Mouse (Mus musculus) E14TG2a.4 (cell line): ENCODE data around the gene Slc6a16.

ENCODE experiments used
- H3K27me3 ChIP-seq: 2 replicates; pipeline ENCODE4 v1.6.1; 2014; ENCODE audit warnings: low read length, control low read depth; ENCODE audit not compliant: insufficient read depth
- H3K36me3 ChIP-seq: 2 replicates; pipeline ENCODE4 v1.6.1; 2014; ENCODE audit warnings: low read length, control low read depth; ENCODE audit not compliant: insufficient read depth
- H3K4me1 ChIP-seq: replicated peaks from 2 replicates; pipeline ENCODE4 v1.6.1; 2014; ENCODE audit warnings: low read depth, low read length, control low read depth
- H3K4me3 ChIP-seq: replicated peaks from 2 replicates; pipeline ENCODE4 v1.5.1; 2014; ENCODE audit warnings: mild to moderate bottlenecking, low read length
- H3K9me3 ChIP-seq: 2 replicates; pipeline ENCODE4 v1.6.1; 2014; ENCODE audit warnings: low read length, control low read depth
- CTCF ChIP-seq: conservative IDR thresholded peaks from 2 replicates; pipeline ENCODE4 v1.5.1; 2014; ENCODE audit warnings: low read length
- NANOG ChIP-seq: IDR thresholded peaks from 2 replicates; pipeline ENCODE4 v1.6.1; 2014; ENCODE audit warnings: borderline replicate concordance, low read length, mixed read lengths
- POU5F1 ChIP-seq: IDR thresholded peaks from 2 replicates; pipeline ENCODE4 v1.6.1; 2014; ENCODE audit warnings: low read length, borderline replicate concordance

Slc6a16 gene

DNA sequence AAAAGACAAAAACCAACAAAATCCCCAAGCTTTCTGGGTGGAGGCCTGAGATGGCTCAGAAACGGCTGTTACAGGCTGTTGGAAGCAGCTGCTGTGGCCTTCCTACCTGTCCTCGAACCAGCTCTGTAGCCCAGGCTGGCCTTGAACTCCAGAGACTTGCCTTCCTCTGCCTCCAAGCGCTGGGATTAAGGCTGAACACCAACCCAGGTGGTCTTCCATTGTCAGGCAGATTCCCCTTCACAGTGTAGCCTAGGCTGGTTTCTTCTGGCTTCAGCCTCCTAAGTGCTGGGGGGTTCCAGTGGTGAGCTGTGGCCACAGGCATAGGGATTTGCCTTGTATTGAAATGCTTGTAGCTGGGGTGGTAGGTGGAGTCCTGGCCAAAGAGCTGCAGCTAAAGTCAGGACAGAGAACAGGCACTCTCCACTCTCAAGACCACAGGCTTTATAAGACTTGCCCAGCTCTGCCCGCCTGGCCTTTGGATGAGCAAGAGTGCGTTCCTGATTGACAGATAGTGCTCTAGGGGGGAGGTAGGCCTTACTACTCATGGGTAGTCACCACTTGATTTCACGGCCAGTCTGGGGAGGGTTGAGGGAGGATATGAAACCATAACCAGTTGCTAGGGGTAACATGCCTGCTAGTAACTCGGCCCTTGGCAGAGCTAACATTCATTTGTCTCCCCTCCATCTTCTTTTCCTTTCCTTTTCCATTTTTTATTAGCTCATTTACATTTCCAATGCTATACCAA, 11.3 kb upstream of the Slc6a16 start:
- TF ChIP-seq CTCF (no peak), NANOG (peak; percentile 45; the same call in 1 of the 2 replicates)
- H3K27me3 ChIP-seq, result no peaks in the 10 kb centered on the region
- H3K9me3 ChIP-seq, result no peaks in the 10 kb centered on the region
- H3K4me1 ChIP-seq, result peaks cover 92% of the 10 kb centered on the region
- peaks cover 75% of the 10 kb centered on the region for H3K36me3 ChIP-seq
- H3K4me3 ChIP-seq, result peak overlapping the region; percentile 39; the same call in 1 of the 2 replicates

DNA sequence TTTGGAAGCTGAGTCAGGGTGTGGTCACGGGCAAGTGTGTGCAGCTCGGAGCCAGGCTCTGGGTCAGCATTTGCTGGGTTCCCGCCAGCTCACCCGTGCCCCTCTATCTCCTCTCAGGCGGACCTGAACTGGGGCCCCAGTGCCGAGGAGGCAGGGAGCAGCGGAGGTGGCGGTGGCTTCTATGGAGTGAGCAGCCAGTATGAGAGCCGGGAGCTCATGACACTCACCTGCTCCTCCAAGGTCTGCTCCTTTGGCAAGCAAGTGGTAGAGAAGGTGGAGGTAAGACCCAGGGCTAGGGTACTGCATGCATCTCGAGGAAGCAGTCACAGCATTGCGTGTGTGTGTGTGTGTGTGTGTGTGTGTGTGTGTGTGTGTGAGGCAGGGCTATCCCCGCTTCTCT, 9.7 kb upstream of the Slc6a16 start:
- no peak overlapping the region for H3K4me3 ChIP-seq
- no peak for TF ChIP-seq POU5F1
- no peak for TF ChIP-seq CTCF
- TF ChIP-seq NANOG, result no peak
- peaks cover 91% of the 10 kb centered on the region for H3K4me1 ChIP-seq
- peaks cover 60% of the 10 kb centered on the region for H3K36me3 ChIP-seq
- H3K9me3 ChIP-seq, result no peaks in the 10 kb centered on the region
- H3K27me3 ChIP-seq, result no peaks in the 10 kb centered on the region

DNA sequence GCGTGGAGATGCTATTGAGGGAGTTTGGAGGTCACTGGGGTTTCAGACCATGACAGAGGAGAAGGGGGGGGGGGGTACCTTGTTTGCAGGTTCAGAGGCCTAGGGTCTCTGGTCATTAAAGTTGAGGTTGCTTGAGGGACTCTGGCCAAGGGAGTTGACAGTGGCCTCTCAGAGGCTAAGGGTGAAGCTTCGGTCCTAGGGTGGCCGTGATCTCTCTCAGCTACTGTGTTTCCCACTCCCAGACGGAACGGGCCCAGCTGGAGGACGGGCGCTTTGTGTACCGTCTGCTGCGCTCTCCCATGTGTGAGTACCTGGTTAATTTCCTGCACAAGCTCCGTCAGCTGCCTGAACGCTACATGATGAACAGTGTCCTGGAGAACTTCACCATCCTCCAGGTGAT, 8.9 kb upstream of the Slc6a16 start:
- TF ChIP-seq POU5F1 (no peak), CTCF (no peak)
- Histone ChIP-seq H3K4me1 (peaks cover 91% of the 10 kb centered on the region), H3K27me3 (no peaks in the 10 kb centered on the region; the same call in 1 of the 2 replicates), H3K9me3 (no peaks in the 10 kb centered on the region), H3K36me3 (peaks cover 52% of the 10 kb centered on the region), H3K4me3 (no peak overlapping the region)

DNA sequence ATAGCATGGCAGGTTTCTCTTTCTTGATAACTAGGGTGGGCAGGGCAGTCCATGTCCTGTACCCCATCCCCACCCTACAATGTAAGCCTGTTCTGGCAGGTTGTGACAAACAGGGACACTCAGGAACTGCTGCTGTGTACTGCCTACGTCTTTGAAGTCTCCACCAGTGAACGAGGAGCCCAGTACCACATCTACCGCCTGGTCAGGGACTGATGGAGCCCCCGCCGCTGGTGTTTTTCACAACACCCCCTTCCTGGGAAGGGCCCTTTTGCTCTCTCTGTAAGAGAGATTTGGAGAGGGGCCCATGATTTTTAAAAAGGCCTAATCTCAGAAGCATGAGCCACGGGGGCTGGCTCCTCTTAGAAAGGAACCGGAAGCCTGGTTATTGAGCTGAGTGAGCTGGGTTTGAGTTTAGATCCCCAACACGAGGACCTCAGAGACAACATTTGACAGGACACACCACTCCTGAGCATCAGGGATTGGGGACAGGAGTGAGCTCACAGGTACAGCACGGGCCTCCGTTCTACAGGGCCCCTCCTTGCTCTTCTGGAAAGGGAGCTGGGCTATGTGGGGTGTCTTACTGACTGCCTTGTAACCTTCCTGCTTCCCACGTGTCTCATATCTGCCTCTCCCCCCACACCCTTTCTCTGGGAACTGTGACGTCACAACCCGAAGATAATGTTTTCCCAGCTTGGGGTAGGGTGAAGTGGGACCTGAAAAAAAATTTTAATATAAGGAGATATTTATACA, 8.0 kb upstream of the Slc6a16 start:
- Histone ChIP-seq H3K4me3 (no peak overlapping the region), H3K36me3 (peaks cover 45% of the 10 kb centered on the region), H3K4me1 (peaks cover 91% of the 10 kb centered on the region), H3K27me3 (peaks cover under 1% of the 10 kb centered on the region; the same call in 1 of the 2 replicates), H3K9me3 (no peaks in the 10 kb centered on the region)
- TF ChIP-seq NANOG (no peak), POU5F1 (no peak), CTCF (no peak)

DNA sequence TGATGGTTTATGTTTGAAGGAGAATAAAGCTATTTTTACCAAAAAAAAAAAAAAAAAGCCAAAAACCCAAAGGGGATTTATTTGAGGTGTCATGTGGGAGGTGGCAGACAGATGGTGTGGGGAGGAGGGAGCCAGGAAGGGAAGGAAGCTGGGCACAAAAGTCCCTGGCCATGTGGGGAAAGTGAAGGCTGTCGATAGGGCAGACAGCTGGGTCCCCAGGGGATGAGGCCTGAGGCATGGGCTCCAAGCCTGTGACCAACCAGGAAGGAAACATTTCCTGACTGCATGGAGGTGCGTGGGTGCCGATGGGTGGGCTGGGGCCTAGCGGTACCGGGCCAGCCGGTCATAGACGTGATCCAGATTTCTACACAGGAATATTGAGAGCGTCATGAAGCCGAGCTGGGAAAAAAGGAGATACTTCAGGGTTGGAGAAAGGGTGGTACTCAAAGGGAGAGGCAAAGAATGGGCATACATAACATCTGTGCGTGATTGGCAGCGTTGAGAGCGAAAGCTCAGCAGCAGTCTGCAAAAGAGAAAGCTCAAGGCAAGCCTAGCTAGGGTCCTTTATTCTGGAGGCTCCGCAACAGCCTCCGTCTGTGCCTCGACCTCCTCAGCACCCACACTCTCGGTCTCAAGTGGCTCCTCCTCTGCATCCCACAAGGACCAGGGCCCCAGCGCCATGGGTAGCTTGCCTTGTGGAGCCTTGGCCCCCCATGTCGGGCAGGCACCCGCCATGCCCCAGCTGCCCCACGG, 7.1 kb upstream of the Slc6a16 start:
- Histone ChIP-seq H3K27me3 (peaks cover 7% of the 10 kb centered on the region), H3K4me1 (peaks cover 92% of the 10 kb centered on the region), H3K4me3 (peak overlapping the region; percentile 75), H3K36me3 (peaks cover 40% of the 10 kb centered on the region), H3K9me3 (no peaks in the 10 kb centered on the region)
- TF ChIP-seq NANOG (no peak), POU5F1 (no peak), CTCF (no peak)

- Histone ChIP-seq H3K4me3 (peak overlapping the region; percentile 75), H3K27me3 (peaks cover 7% of the 10 kb centered on the region), H3K36me3 (peaks cover 35% of the 10 kb centered on the region), H3K9me3 (no peaks in the 10 kb centered on the region), H3K4me1 (peaks cover 92% of the 10 kb centered on the region)
- no peak for TF ChIP-seq POU5F1
- no peak for TF ChIP-seq NANOG
- TF ChIP-seq CTCF, result no peak
Observed at GRCm38 (mm10) chr7:45234333-45234841, 6.5 kb upstream of the Slc6a16 start.

DNA sequence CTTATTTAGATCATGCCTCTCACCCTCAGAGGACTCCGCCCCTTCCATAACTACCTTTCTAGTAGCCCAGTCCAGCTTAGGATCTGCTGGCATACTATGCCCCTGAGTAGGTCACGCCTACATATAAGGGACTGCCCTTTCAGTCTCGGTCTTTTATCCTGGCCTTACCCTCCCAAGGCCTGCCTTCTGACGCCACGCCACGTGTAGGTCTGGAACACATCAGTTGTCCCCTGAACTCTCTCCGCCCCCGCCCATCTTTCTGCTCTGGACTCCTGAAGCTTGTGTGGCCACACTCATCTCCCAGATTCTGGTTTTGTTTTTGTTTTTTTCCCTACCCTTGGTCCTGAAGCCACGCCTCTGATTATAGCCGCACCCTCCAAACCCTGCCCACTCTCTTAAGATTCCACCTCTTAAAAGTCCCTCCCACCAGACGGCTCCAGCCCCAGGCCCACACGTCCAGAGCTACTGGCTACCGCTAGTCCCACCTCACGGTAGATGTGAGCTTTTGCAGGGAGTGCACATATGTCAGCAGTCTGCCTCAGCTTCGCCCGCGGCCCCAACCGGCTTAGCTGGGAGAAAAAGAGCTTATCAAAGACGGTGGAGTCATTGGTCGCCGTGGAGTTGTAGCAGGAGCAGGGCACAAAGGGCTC, 5.8 kb upstream of the Slc6a16 start:
- H3K27me3 ChIP-seq, result peaks cover 7% of the 10 kb centered on the region
- peaks cover 92% of the 10 kb centered on the region for H3K4me1 ChIP-seq
- H3K4me3 ChIP-seq, result peak overlapping the region; percentile 73
- no peak for TF ChIP-seq NANOG
- TF ChIP-seq POU5F1, result no peak
- TF ChIP-seq CTCF, result no peak
- peaks cover 29% of the 10 kb centered on the region for H3K36me3 ChIP-seq
- no peaks in the 10 kb centered on the region for H3K9me3 ChIP-seq

GRCm38 (mm10) chr7:45235656-45236180, 5.2 kb upstream of the Slc6a16 start:
- peaks cover 94% of the 10 kb centered on the region for H3K4me1 ChIP-seq
- H3K36me3 ChIP-seq, result peaks cover 29% of the 10 kb centered on the region
- TF ChIP-seq CTCF (no peak), NANOG (no peak), POU5F1 (no peak)
- H3K4me3 ChIP-seq, result peak overlapping the region; percentile 73
- peaks cover 7% of the 10 kb centered on the region for H3K27me3 ChIP-seq
- no peaks in the 10 kb centered on the region for H3K9me3 ChIP-seq
